Mouse (Mus musculus) hindbrain, embryonic 14.5 days (tissue): ENCODE data around the gene Chac1. TPM values are rescaled to one million over a fixed set of nuclear protein-coding genes. Genes with fewer than 3 reads are reported as not detected.

Source experiments
- ATAC-seq: fragments of 200-750 bp; cut with Nextera tagmentation; 2 replicates; pipeline ENCODE4 v1.8.0; 2017; ENCODE audit warnings: moderate number of reproducible peaks, mild to moderate bottlenecking, moderate TSS enrichment, moderate library complexity; ENCODE audit not compliant: low FRiP score
- DNase-seq: peaks from one replicate; pipeline ENCODE4 v3.0.0-alpha.2; 2015; ENCODE audit warnings: low spot score
- H3K27ac ChIP-seq: fragments of 300-500 bp; sonication (generic); 2 replicates; pipeline ENCODE4 v1.5.1; 2014; ENCODE audit warnings: mild to moderate bottlenecking, moderate library complexity
- H3K27me3 ChIP-seq: fragments of 300-500 bp; sonication (generic); 2 replicates; pipeline ENCODE4 v1.6.1; 2014; ENCODE audit warnings: mild to moderate bottlenecking, low read length, mixed read lengths; ENCODE audit not compliant: control insufficient read depth, insufficient read depth
- H3K36me3 ChIP-seq: fragments of 300-500 bp; sonication (generic); replicated peaks from 2 replicates; pipeline ENCODE4 v1.6.1; 2014; ENCODE audit not compliant: control insufficient read depth, insufficient read depth
- H3K4me1 ChIP-seq: fragments of 300-500 bp; sonication (generic); replicated peaks from 2 replicates; pipeline ENCODE4 v1.6.1; 2014; ENCODE audit warnings: antibody characterized with exemption, low read length, mixed read lengths; ENCODE audit not compliant: control insufficient read depth, insufficient read depth
- H3K4me2 ChIP-seq: fragments of 300-500 bp; sonication (generic); replicated peaks from 2 replicates; pipeline ENCODE4 v1.6.1; 2014; ENCODE audit warnings: mild to moderate bottlenecking, moderate library complexity
- H3K4me3 ChIP-seq: fragments of 300-500 bp; sonication (generic); replicated peaks from 2 replicates; pipeline ENCODE4 v1.5.1; 2014; ENCODE audit warnings: mild to moderate bottlenecking, low read length
- H3K9ac ChIP-seq: fragments of 300-500 bp; sonication (generic); 2 replicates; pipeline ENCODE4 v1.6.1; 2014
- H3K9me3 ChIP-seq: fragments of 300-500 bp; sonication (generic); 2 replicates; pipeline ENCODE4 v1.6.1; 2016; ENCODE audit warnings: low read length; ENCODE audit not compliant: control insufficient read depth
- WGBS: fragments of 180-500 bp; shearing (Covaris S2); extraction: QIAGEN DNeasy Blood & Tissue Kit; methylation state at CpG from one replicate; pipeline ENCODE4 v1.1.7; 2014; 5-methylcytosine and 5-hydroxymethylcytosine counted together
- polyA plus RNA-seq: library from polyadenylated mRNA; unstranded; fragments of >200 nt; fragmentation: Nextera tagmentation; extraction: Ambion mirVana; gene quantifications from 2 replicates; pipeline ENCODE4 v1.2.1, GENCODE M21; 2014

Chac1 gene
- polyA plus RNA-seq, 1 experiment from 2014 or later: 8.8 TPM

GRCm38 (mm10) chr2:119388266-119388665 lies 37.2 kb downstream of the Chac1 start:
- WGBS: 92% methylated on average over 1 of the region's 1 CpGs
- Histone ChIP-seq H3K27ac (no peak overlapping the region), H3K9ac (no peak overlapping the region), H3K36me3 (peaks cover 51% of the 10 kb centered on the region), H3K27me3 (no peaks in the 10 kb centered on the region), H3K9me3 (no peaks in the 10 kb centered on the region), H3K4me2 (no peak overlapping the region), H3K4me1 (no peaks in the 10 kb centered on the region), H3K4me3 (no peak overlapping the region)
- DNase-seq: no peak
- no peak for ATAC-seq

- Histone ChIP-seq H3K9ac (no peak overlapping the region), H3K4me3 (no peak overlapping the region), H3K4me2 (no peak overlapping the region), H3K9me3 (no peaks in the 10 kb centered on the region), H3K36me3 (peaks cover 51% of the 10 kb centered on the region), H3K4me1 (no peaks in the 10 kb centered on the region), H3K27ac (no peak overlapping the region), H3K27me3 (no peaks in the 10 kb centered on the region)
- ATAC-seq (no peak), DNase-seq (no peak)
- 93% methylated on average over 4 of the region's 4 CpGs for WGBS
Observed at GRCm38 (mm10) chr2:119389992-119390391, 39.0 kb downstream of the Chac1 start.

GRCm38 (mm10) chr2:119398252-119398651 lies 47.2 kb downstream of the Chac1 start:
- Histone ChIP-seq H3K4me2 (no peak overlapping the region), H3K27me3 (no peaks in the 10 kb centered on the region), H3K9ac (no peak overlapping the region), H3K4me1 (no peaks in the 10 kb centered on the region), H3K36me3 (peaks cover 46% of the 10 kb centered on the region), H3K27ac (no peak overlapping the region), H3K4me3 (no peak overlapping the region), H3K9me3 (no peaks in the 10 kb centered on the region)
- no peak for DNase-seq
- 94% methylated on average over 5 of the region's 5 CpGs for WGBS
- no peak for ATAC-seq

GRCm38 (mm10) chr2:119398665-119399064 lies 47.6 kb downstream of the Chac1 start:
- ATAC-seq: no peak
- Histone ChIP-seq H3K4me1 (no peaks in the 10 kb centered on the region), H3K4me3 (no peak overlapping the region), H3K4me2 (no peak overlapping the region), H3K27ac (no peak overlapping the region), H3K27me3 (no peaks in the 10 kb centered on the region), H3K9ac (no peak overlapping the region), H3K9me3 (no peaks in the 10 kb centered on the region), H3K36me3 (peaks cover 46% of the 10 kb centered on the region)
- 93% methylated on average over 1 of the region's 1 CpGs for WGBS
- no peak for DNase-seq

- no peaks in the 10 kb centered on the region for H3K9me3 ChIP-seq
- H3K9ac ChIP-seq: no peak overlapping the region
- H3K4me1 ChIP-seq: no peaks in the 10 kb centered on the region
- H3K4me2 ChIP-seq: no peak overlapping the region
- no peak overlapping the region for H3K27ac ChIP-seq
- H3K27me3 ChIP-seq: no peaks in the 10 kb centered on the region
- no peak for ATAC-seq
- peaks cover 47% of the 10 kb centered on the region for H3K36me3 ChIP-seq
- no peak for DNase-seq
- no peak overlapping the region for H3K4me3 ChIP-seq
Observed at GRCm38 (mm10) chr2:119399313-119399712, 48.3 kb downstream of the Chac1 start.

Other genes with a start within 250 kb of the Chac1 start
- 8.3 and 11.6 TPM in 2 replicates for gene Rad51, start 238.4 kb upstream of the Chac1 start, polyA plus RNA-seq
- gene Rmdn3, start 194.2 kb upstream of the Chac1 start, polyA plus RNA-seq: 39.1 and 42.5 TPM in 2 replicates
- gene Gchfr, start 183.5 kb upstream of the Chac1 start, polyA plus RNA-seq: 14.3 and 15.1 TPM in 2 replicates
- gene Gm14137, start 176.7 kb upstream of the Chac1 start, polyA plus RNA-seq: 0.40 and 0.66 TPM in 2 replicates
- gene Zfyve19, start 142.6 kb upstream of the Chac1 start, polyA plus RNA-seq: 51.7 and 61.7 TPM in 2 replicates
- gene Dnajc17, start 142.4 kb upstream of the Chac1 start, polyA plus RNA-seq: 20.1 and 21.5 TPM in 2 replicates
- not detected in 2 replicates for gene Ppp1r14d, start 121.3 kb upstream of the Chac1 start, polyA plus RNA-seq
- 0.78 and 0.90 TPM in 2 replicates for gene Spint1, start 113.9 kb upstream of the Chac1 start, polyA plus RNA-seq
- 20.9 and 26.9 TPM in 2 replicates for gene Rhov, start 80.0 kb upstream of the Chac1 start, polyA plus RNA-seq
- gene Vps18, start 62.5 kb upstream of the Chac1 start, polyA plus RNA-seq: 19.3 and 19.7 TPM in 2 replicates
- 3.9 and 4.8 TPM in 2 replicates for gene Dll4, start 25.4 kb upstream of the Chac1 start, polyA plus RNA-seq
- 4.7 and 4.8 TPM in 2 replicates for gene Ino80, start 126.5 kb downstream of the Chac1 start, polyA plus RNA-seq
- gene Exd1, start 196.4 kb downstream of the Chac1 start, polyA plus RNA-seq: 0.34 and 1.0 TPM in 2 replicates
- 58.5 and 59.1 TPM in 2 replicates for gene Chp1, start 196.5 kb downstream of the Chac1 start, polyA plus RNA-seq